Mouse (Mus musculus) heart, adult 8-10 months (tissue): ENCODE results near the gene Rpl14. TPM values are rescaled to one million over a fixed set of nuclear protein-coding genes. Genes with fewer than 3 reads are reported as not detected.

Experiments
- DNase-seq: peaks from one replicate; pipeline ENCODE4 v3.0.0; 2022; ENCODE audit warnings: low spot score
- total RNA-seq, 4 experiments: library from RNA; stranded (reverse); gene quantifications; 2 replicates each; pipeline ENCODE4 v1.2.4; 2022

Gene Rpl14
- total RNA-seq, 4 experiments from 2014 or later = 266 to 316 (median 288) TPM

GRCm38 (mm10) chr9:120603512-120603908, 32.3 kb downstream of the Rpl14 start:
- DNase-seq = no peak

- DNase-seq = no peak
Measured at GRCm38 (mm10) chr9:120603956-120604355, 32.7 kb downstream of the Rpl14 start.

GRCm38 (mm10) chr9:120611055-120611454, 39.8 kb downstream of the Rpl14 start:
- DNase-seq = no peak

- DNase-seq = no peak
Measured at GRCm38 (mm10) chr9:120614059-120614458, 42.8 kb downstream of the Rpl14 start.

- no peak for DNase-seq
Measured at GRCm38 (mm10) chr9:120618101-120618500, 46.9 kb downstream of the Rpl14 start.

- DNase-seq = no peak
Measured at GRCm38 (mm10) chr9:120619347-120619708, 48.1 kb downstream of the Rpl14 start.

- no peak for DNase-seq
Measured at GRCm38 (mm10) chr9:120619709-120620408, 48.6 kb downstream of the Rpl14 start.

- DNase-seq = no peak
Measured at GRCm38 (mm10) chr9:120620409-120620745, 49.1 kb downstream of the Rpl14 start.

Other genes with a start within 250 kb of the Rpl14 start
- gene Eif1b, start 79.2 kb upstream of the Rpl14 start, total RNA-seq = 10 to 100 TPM; 61.1 to 80.7 (median 65.7) TPM
- not detected for gene Entpd3, start 31.6 kb upstream of the Rpl14 start, total RNA-seq